Mouse (Mus musculus): ENCODE measurements around the gene Gm20834.
"Not testable (repeated sequence)": the region's sequence is repeated elsewhere in the genome, so short reads cannot be mapped to it uniquely, and the experiment has no call there.

Gm20834 gene

GRCm38 (mm10) chrY:10324489-10324888 is at the start of gene Gm20834:
Gm20834 (minus strand) TSS chrY:10324589.
- not testable (repeated sequence) for DNase-seq
